27 mouse cellular contexts compared by ENCODE assay signal in the genomic region with DNA sequence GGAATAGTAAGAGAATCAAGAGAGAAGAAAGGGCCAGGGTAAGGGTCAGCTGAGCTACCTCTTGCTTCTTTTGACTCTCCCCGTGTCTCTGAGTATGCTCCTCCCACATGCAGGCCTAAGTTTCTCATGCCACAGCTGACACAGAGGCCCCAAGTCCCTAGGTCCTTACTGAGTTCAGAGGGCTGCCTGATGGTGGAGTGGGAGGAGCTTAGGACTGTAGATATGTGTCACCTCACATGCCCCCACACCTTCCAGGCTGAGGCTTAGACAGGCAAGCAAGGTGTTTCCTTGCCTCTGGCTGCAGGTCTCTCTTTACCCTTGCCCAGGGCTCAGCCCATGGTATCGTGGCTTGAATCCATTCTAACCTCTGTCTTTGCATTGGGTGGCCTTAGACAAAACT.
DNase-seq lines count a peak whose midpoint lies in the region; ATAC-seq and TF ChIP-seq lines count a peak whose summit lies in the region.
"Had no signal": no experiment of that assay in that cellular context is flagged by ENCODE, and none has a peak within 500 bp of the region (broad histone marks: within the 10 kb centered on the region; RNA-seq: fewer than 3 reads in every experiment).

No protein-coding gene starts in this region.

- H3K36me3 ChIP-seq in intestine, embryonic 16.5 days (ENCODE audit: control insufficient read depth, insufficient read depth, low read length): no peaks in the 10 kb centered on the region
- no peaks in the 10 kb centered on the region for H3K36me3 ChIP-seq in stomach, embryonic 16.5 days (ENCODE audit: control insufficient read depth, insufficient read depth, low read length)
- no peaks in the 10 kb centered on the region for H3K36me3 ChIP-seq in forebrain, embryonic 16.5 days (ENCODE audit: control insufficient read depth, insufficient read depth)
- no peaks in the 10 kb centered on the region for H3K36me3 ChIP-seq in hindbrain, embryonic 13.5 days
- H3K36me3 ChIP-seq: embryonic facial prominence, embryonic 10.5 days; embryonic facial prominence, embryonic 13.5 days; forebrain, embryonic 10.5 days; heart, embryonic 12.5 days; heart, embryonic 15.5 days; hindbrain, embryonic 10.5 days had no signal

- H3K4me3 ChIP-seq in intestine, embryonic 16.5 days (ENCODE audit: low read length): no peak overlapping the region
- no peak overlapping the region for H3K4me3 ChIP-seq in stomach, embryonic 16.5 days (replicated peaks; ENCODE audit: low read length)
- no peak overlapping the region for H3K4me3 ChIP-seq in forebrain, embryonic 16.5 days (replicated peaks; ENCODE audit: low read length)
- no peak overlapping the region for H3K4me3 ChIP-seq in hindbrain, embryonic 13.5 days
- H3K4me3 ChIP-seq in lung, adult 2 months (replicated peaks; ENCODE audit: extremely low read depth, low read depth, low read length): no peak overlapping the region
- H3K4me3 ChIP-seq: embryonic facial prominence, embryonic 10.5 days; embryonic facial prominence, embryonic 13.5 days; erythroblast, embryonic 14.5 days; forebrain, embryonic 10.5 days; forebrain, embryonic 13.5 days; heart, embryonic 12.5 days; heart, embryonic 15.5 days; hindbrain, embryonic 10.5 days had no signal

- WGBS in intestine, embryonic 16.5 days: 70% methylated on average over 2 of the region's 2 CpGs
- 61% methylated on average over 2 of the region's 2 CpGs for WGBS in stomach, embryonic 16.5 days
- WGBS in forebrain, embryonic 16.5 days: 63% methylated on average over 2 of the region's 2 CpGs
- WGBS in hindbrain, embryonic 13.5 days: 77% methylated on average over 2 of the region's 2 CpGs
- WGBS in lung, adult 2 months: 84% methylated on average over 2 of the region's 2 CpGs

- no peak overlapping the region for H3K27ac ChIP-seq in intestine, embryonic 16.5 days (ENCODE audit: low read length)
- no peak overlapping the region for H3K27ac ChIP-seq in stomach, embryonic 16.5 days (ENCODE audit: low read length)
- no peak overlapping the region for H3K27ac ChIP-seq in forebrain, embryonic 16.5 days (ENCODE audit: low read length)
- no peak overlapping the region for H3K27ac ChIP-seq in hindbrain, embryonic 13.5 days
- H3K27ac ChIP-seq: embryonic facial prominence, embryonic 10.5 days; embryonic facial prominence, embryonic 13.5 days; forebrain, embryonic 10.5 days; forebrain, embryonic 13.5 days; heart, embryonic 15.5 days; hindbrain, embryonic 10.5 days; hindbrain, embryonic 14.5 days; hindbrain, postnatal 0 days had no signal

- TF ChIP-seq CTCF in lung, adult 2 months (IDR thresholded peaks at IDR 0.05; ENCODE audit: insufficient read depth, low read length): no peak

- no peak for TF ChIP-seq POLR2A in lung, adult 2 months (IDR thresholded peaks at IDR 0.05; ENCODE audit: borderline replicate concordance, extremely low read depth, low read depth, low read length)

- peak; percentile 19 for DNase-seq in R1 (ENCODE audit: low read depth, low spot score)
- peak; percentile 25 for DNase-seq in ZHBTc4 (ENCODE audit: low read depth, low spot score)
- DNase-seq in lung, adult 2 months: no peak
- DNase-seq: adrenal gland, postnatal 10 days; adrenal gland, postnatal 36 days; cerebellum, adult 11 months; cerebellum, adult 2 months; cerebellum, adult 9-11 months; cerebellum, postnatal 25 days; embryo, embryonic 11 days; forebrain, postnatal 0 days had no signal

- no peaks in the 10 kb centered on the region for H3K4me1 ChIP-seq in intestine, embryonic 16.5 days (ENCODE audit: control insufficient read depth, insufficient read depth, low read length)
- H3K4me1 ChIP-seq in stomach, embryonic 16.5 days (ENCODE audit: control insufficient read depth, insufficient read depth, low read length): no peaks in the 10 kb centered on the region
- no peaks in the 10 kb centered on the region for H3K4me1 ChIP-seq in forebrain, embryonic 16.5 days (replicated peaks; ENCODE audit: control insufficient read depth, insufficient read depth, low read length)
- H3K4me1 ChIP-seq in hindbrain, embryonic 13.5 days (replicated peaks): no peaks in the 10 kb centered on the region
- H3K4me1 ChIP-seq in lung, adult 2 months (ENCODE audit: control insufficient read depth, insufficient read depth, low read length): no peaks in the 10 kb centered on the region
- H3K4me1 ChIP-seq: embryonic facial prominence, embryonic 13.5 days; forebrain, embryonic 10.5 days; forebrain, embryonic 13.5 days; heart, embryonic 12.5 days; heart, embryonic 15.5 days; hindbrain, embryonic 10.5 days had no signal

- no peaks in the 10 kb centered on the region for H3K27me3 ChIP-seq in intestine, embryonic 16.5 days (replicated peaks; ENCODE audit: control insufficient read depth, insufficient read depth, low read length)
- no peaks in the 10 kb centered on the region for H3K27me3 ChIP-seq in stomach, embryonic 16.5 days (ENCODE audit: control insufficient read depth, insufficient read depth, low read length)
- no peaks in the 10 kb centered on the region for H3K27me3 ChIP-seq in forebrain, embryonic 16.5 days (replicated peaks; ENCODE audit: control insufficient read depth, insufficient read depth, low read length)
- H3K27me3 ChIP-seq in hindbrain, embryonic 13.5 days: no peaks in the 10 kb centered on the region
- H3K27me3 ChIP-seq: embryonic facial prominence, embryonic 13.5 days; forebrain, embryonic 13.5 days; heart, embryonic 12.5 days; heart, embryonic 15.5 days had no signal

- H3K9ac ChIP-seq in intestine, embryonic 16.5 days (ENCODE audit: low read depth, low read length): no peak overlapping the region
- no peak overlapping the region for H3K9ac ChIP-seq in stomach, embryonic 16.5 days (ENCODE audit: low read length)
- H3K9ac ChIP-seq in forebrain, embryonic 16.5 days (replicated peaks; ENCODE audit: low read depth, low read length): no peak overlapping the region
- no peak overlapping the region for H3K9ac ChIP-seq in hindbrain, embryonic 13.5 days
- H3K9ac ChIP-seq: embryonic facial prominence, embryonic 13.5 days; forebrain, embryonic 13.5 days; forebrain, postnatal 0 days; heart, embryonic 12.5 days; heart, embryonic 15.5 days; hindbrain, embryonic 14.5 days had no signal

- H3K9me3 ChIP-seq in intestine, embryonic 16.5 days (ENCODE audit: control insufficient read depth, low read length): no peaks in the 10 kb centered on the region
- H3K9me3 ChIP-seq in stomach, embryonic 16.5 days (replicated peaks; ENCODE audit: control insufficient read depth, low read length): no peaks in the 10 kb centered on the region
- no peaks in the 10 kb centered on the region for H3K9me3 ChIP-seq in forebrain, embryonic 16.5 days (ENCODE audit: control insufficient read depth, low read length)
- H3K9me3 ChIP-seq in hindbrain, embryonic 13.5 days: no peaks in the 10 kb centered on the region
- H3K9me3 ChIP-seq: embryonic facial prominence, embryonic 10.5 days; embryonic facial prominence, embryonic 13.5 days; forebrain, embryonic 10.5 days; forebrain, embryonic 13.5 days; heart, embryonic 12.5 days; heart, embryonic 15.5 days; hindbrain, embryonic 10.5 days had no signal

- no peak overlapping the region for H3K4me2 ChIP-seq in intestine, embryonic 16.5 days (ENCODE audit: low read depth, low read length)
- no peak overlapping the region for H3K4me2 ChIP-seq in stomach, embryonic 16.5 days (ENCODE audit: low read depth, low read length)
- no peak overlapping the region for H3K4me2 ChIP-seq in forebrain, embryonic 16.5 days (ENCODE audit: low read length)
- no peak overlapping the region for H3K4me2 ChIP-seq in hindbrain, embryonic 13.5 days
- H3K4me2 ChIP-seq: embryonic facial prominence, embryonic 13.5 days; forebrain, embryonic 13.5 days; heart, embryonic 12.5 days; heart, embryonic 15.5 days; hindbrain, embryonic 14.5 days had no signal

- ATAC-seq in intestine, embryonic 16.5 days: peak; percentile 88
- ATAC-seq in stomach, embryonic 16.5 days (ENCODE audit: insufficient read depth, low FRiP score): peak; percentile 44
- no peak for ATAC-seq in forebrain, embryonic 16.5 days
- no peak for ATAC-seq in hindbrain, embryonic 13.5 days (ENCODE audit: low FRiP score)
- ATAC-seq: CD4-positive, CD25-positive, alpha-beta regulatory T cell, adult 4 months; forebrain, embryonic 13.5 days; forebrain, postnatal 0 days; hindbrain, postnatal 0 days; inflammation-experienced regulatory T-cells, adult 6 months had no signal

Comparison
In these comparisons a context has a peak if more than half of its experiments do, and no peak if none do; other contexts are left out.
1. ATAC-seq: peak in intestine, embryonic 16.5 days (single experiment) and stomach, embryonic 16.5 days (single experiment); none in forebrain, embryonic 16.5 days (single experiment) and hindbrain, embryonic 13.5 days (single experiment).